Mouse (Mus musculus) heart, postnatal 0 days (tissue): ENCODE results near the gene Sash1. TPM values are rescaled to one million over a fixed set of nuclear protein-coding genes. Genes with fewer than 3 reads are reported as not detected.

Source experiments
- ATAC-seq: fragments of 200-750 bp; cut with Nextera tagmentation; 2 replicates; pipeline ENCODE4 v1.8.0; 2017; ENCODE audit warnings: low read depth, moderate number of reproducible peaks, moderate library complexity; ENCODE audit not compliant: insufficient read depth
- DNase-seq: peaks from one replicate; pipeline ENCODE4 v3.0.0-alpha.2; 2016; ENCODE audit warnings: low spot score
- H3K27ac ChIP-seq: fragments of 300-500 bp; sonication (generic); 2 replicates; pipeline ENCODE4 v1.5.1; 2014; ENCODE audit warnings: low read depth, mild to moderate bottlenecking
- H3K27me3 ChIP-seq: fragments of 300-500 bp; sonication (generic); 2 replicates; pipeline ENCODE4 v1.6.1; 2014; ENCODE audit warnings: low read length, mixed read lengths; ENCODE audit not compliant: control insufficient read depth, insufficient read depth
- H3K36me3 ChIP-seq: fragments of 300-500 bp; sonication (generic); replicated peaks from 2 replicates; pipeline ENCODE4 v1.6.1; 2014; ENCODE audit warnings: low read length, mixed read lengths; ENCODE audit not compliant: control insufficient read depth, insufficient read depth
- H3K4me1 ChIP-seq: fragments of 300-500 bp; sonication (generic); 2 replicates; pipeline ENCODE4 v1.6.1; 2014; ENCODE audit warnings: antibody characterized with exemption; ENCODE audit not compliant: control insufficient read depth, insufficient read depth
- H3K4me2 ChIP-seq: fragments of 300-500 bp; sonication (generic); 2 replicates; pipeline ENCODE4 v1.6.1; 2014; ENCODE audit warnings: low read depth, mild to moderate bottlenecking, low read length, moderate library complexity
- H3K4me3 ChIP-seq: fragments of 300-500 bp; sonication (generic); 2 replicates; pipeline ENCODE4 v1.5.1; 2014; ENCODE audit warnings: low read depth, low read length
- H3K9ac ChIP-seq: fragments of 300-500 bp; sonication (generic); replicated peaks from 2 replicates; pipeline ENCODE4 v1.6.1; 2014; ENCODE audit warnings: low read depth, low read length, mixed read lengths
- H3K9me3 ChIP-seq: fragments of 300-500 bp; sonication (generic); replicated peaks from 2 replicates; pipeline ENCODE4 v1.6.1; 2016; ENCODE audit warnings: low read length; ENCODE audit not compliant: control insufficient read depth
- CTCF ChIP-seq: IDR thresholded peaks from 2 replicates; pipeline ENCODE4 v1.5.1; 2016; ENCODE audit warnings: antibody characterized with exemption, control low read depth, low read depth
- EP300 ChIP-seq: IDR thresholded peaks from 2 replicates; pipeline ENCODE4 v1.6.1; 2016; ENCODE audit warnings: antibody characterized with exemption, low read depth
- WGBS: fragments of 180-500 bp; shearing (Covaris S2); extraction: QIAGEN DNeasy Blood & Tissue Kit; methylation state at CpG from one replicate; pipeline ENCODE4 v1.1.7; 2014; 5-methylcytosine and 5-hydroxymethylcytosine counted together
- polyA plus RNA-seq: library from polyadenylated mRNA; unstranded; fragments of >200 nt; fragmentation: Nextera tagmentation; extraction: Ambion mirVana; gene quantifications from 2 replicates; pipeline ENCODE4 v1.2.1, GENCODE M21; 2015
- total RNA-seq: library from RNA; depleted of rRNA; stranded (reverse); fragments of >200 nt; gene quantifications from 2 replicates; pipeline ENCODE4 v1.2.3, GENCODE M21; 2014; ENCODE audit warnings: low replicate concordance

The Sash1 gene
- total and polyA plus RNA-seq, 2 experiments from 2014 or later, result 3.9 to 18.3 TPM

DNA sequence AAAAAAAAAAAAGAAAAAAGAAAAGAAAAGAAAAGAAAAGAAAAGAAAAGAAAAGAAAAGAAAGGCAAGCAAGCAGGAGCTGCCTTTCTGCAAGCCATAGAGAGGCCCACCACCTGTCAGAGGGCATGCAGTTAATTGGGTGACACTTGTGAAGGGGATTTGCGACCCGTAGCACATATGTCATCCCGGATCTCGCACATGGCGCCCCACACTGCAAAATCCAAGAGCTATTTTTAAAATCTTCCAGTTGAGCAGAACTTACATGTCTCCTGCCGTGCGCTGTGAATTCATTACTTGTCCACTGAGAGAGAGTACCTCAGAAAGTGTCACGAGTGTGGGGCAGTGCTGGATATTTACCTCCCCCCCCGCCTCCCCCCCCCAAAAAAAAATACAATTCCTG lies 60.0 kb downstream of the Sash1 start:
- ATAC-seq, result no peak

DNA sequence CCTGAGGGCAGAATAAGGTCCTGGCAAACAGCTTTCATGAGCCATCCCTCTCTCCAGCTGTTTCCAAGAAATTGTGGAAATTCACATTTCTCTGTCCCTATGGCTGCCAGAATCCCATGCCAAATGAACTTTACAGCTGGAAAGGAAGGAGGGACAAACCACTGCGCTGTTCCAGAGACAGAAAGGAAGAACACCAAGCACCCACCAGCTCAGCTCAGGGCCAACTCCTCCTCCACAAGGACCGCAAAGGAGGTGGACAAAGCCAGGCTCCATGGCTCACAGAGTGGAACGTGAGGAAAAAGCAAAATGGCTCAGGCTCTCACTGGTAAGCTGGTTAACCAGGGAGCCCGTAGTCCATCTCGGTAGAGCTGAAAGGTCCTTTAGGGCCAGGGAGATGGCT lies 67.8 kb downstream of the Sash1 start:
- no peak for ATAC-seq
- Histone ChIP-seq H3K36me3 (no peaks in the 10 kb centered on the region), H3K4me2 (no peak overlapping the region), H3K27me3 (no peaks in the 10 kb centered on the region), H3K9me3 (no peaks in the 10 kb centered on the region), H3K4me1 (peaks cover 9% of the 10 kb centered on the region), H3K27ac (no peak overlapping the region), H3K4me3 (no peak overlapping the region), H3K9ac (no peak overlapping the region)
- no peak for DNase-seq
- TF ChIP-seq EP300 (no peak), CTCF (no peak)
- WGBS, result 71% methylated on average over 5 of the region's 5 CpGs

More for the DNA sequence above, 60.0 kb downstream of the Sash1 start:
- H3K9me3 ChIP-seq, result no peaks in the 10 kb centered on the region
- DNase-seq, result no peak
- no peak overlapping the region for H3K27ac ChIP-seq
- no peak overlapping the region for H3K4me3 ChIP-seq
- no peaks in the 10 kb centered on the region for H3K27me3 ChIP-seq
- H3K9ac ChIP-seq, result no peak overlapping the region
- no peaks in the 10 kb centered on the region for H3K36me3 ChIP-seq
- WGBS, result 54% methylated on average over 9 of the region's 9 CpGs
- no peak overlapping the region for H3K4me2 ChIP-seq
- peaks cover 18% of the 10 kb centered on the region for H3K4me1 ChIP-seq
- TF ChIP-seq CTCF (no peak), EP300 (no peak)

DNA sequence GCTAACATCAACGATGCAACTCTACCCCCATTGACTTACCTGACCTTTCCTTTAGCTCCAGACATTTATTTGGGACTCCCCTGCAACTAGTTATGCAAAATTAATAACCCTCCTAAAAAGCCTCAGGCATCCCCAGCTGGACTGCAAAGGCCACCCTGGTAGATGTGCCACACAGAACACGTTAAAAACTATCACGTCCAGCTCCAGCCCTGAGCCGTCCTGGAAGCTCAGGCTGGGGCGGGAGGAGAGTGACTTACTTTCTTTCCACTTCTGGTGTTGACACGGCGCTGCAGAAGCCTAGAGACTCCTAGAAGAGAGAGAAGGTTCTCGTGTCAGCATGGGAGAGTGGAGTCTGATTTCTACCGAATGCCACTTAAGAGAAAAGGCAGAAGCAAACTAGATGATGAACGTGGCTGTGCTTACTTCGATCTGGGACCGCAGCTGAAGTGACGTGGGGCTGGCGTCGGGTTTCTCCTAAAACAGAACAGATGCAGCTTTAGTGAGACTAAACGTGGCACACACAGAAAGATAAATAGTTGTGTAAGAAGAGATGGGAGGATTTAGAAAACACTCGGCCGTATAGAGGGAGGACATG lies 71.8 kb downstream of the Sash1 start:
- WGBS, result 28% methylated on average over 18 of the region's 18 CpGs
- no peaks in the 10 kb centered on the region for H3K27me3 ChIP-seq
- H3K4me3 ChIP-seq, result no peak overlapping the region
- H3K9me3 ChIP-seq, result no peaks in the 10 kb centered on the region
- TF ChIP-seq EP300 (no peak), CTCF (no peak)
- H3K27ac ChIP-seq, result peak overlapping the region; percentile 61
- DNase-seq, result no peak
- H3K4me1 ChIP-seq, result peaks cover 9% of the 10 kb centered on the region
- H3K36me3 ChIP-seq, result no peaks in the 10 kb centered on the region
- no peak overlapping the region for H3K9ac ChIP-seq
- ATAC-seq, result no peak
- no peak overlapping the region; the same call in 1 of the 2 replicates for H3K4me2 ChIP-seq

DNA sequence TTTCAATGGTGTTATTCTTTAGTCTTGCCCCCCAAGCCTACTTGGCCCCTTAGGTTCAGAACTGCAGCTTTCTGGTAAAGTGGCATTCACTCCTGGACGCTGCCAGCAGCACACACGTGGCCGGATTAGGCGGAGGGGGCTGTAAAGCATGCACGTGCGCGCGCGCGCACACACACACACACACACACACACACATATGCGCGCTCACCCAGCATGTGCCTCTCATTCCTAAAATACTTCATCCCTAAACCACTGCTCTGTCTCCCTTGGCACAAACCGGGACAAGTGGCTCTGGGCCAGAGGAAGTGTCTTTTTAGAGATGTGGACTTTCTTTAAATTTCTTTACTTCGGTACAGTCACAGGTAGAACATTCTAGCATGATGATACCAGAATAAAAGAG lies 72.6 kb downstream of the Sash1 start:
- Histone ChIP-seq H3K27me3 (no peaks in the 10 kb centered on the region), H3K27ac (peak overlapping the region; percentile 48; the same call in 1 of the 2 replicates), H3K9me3 (no peaks in the 10 kb centered on the region), H3K36me3 (no peaks in the 10 kb centered on the region), H3K9ac (no peak overlapping the region), H3K4me3 (no peak overlapping the region), H3K4me2 (peak overlapping the region; percentile 38), H3K4me1 (peaks cover 9% of the 10 kb centered on the region)
- DNase-seq (peak; percentile 69), ATAC-seq (peak; percentile 81)
- 38% methylated on average over 14 of the region's 14 CpGs for WGBS
- TF ChIP-seq CTCF (no peak), EP300 (peak; percentile 70; the same call in 1 of the 2 replicates)

DNA sequence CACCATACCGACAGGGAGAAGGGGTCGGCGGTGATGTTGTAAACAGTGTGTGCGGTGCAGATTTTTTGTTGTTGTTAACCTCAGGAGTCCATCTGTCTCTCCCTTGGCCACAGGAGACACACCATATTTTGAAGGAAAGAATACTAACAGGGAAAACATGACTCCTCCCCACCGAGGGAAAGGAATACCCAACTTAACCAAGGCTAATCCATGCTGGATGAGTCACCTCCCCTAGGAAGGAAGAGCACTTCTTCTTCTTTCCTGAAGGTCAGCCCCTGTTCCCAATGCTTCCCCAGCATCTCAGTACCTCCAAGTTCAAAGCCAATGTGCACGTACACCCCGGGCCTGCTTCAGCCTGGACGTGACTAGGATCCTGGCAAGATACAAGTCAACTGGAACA lies 73.1 kb downstream of the Sash1 start:
- WGBS, result 57% methylated on average over 8 of the region's 8 CpGs
- peak overlapping the region; percentile 48; the same call in 1 of the 2 replicates for H3K27ac ChIP-seq

More for the DNA sequence above, 73.1 kb downstream of the Sash1 start:
- Histone ChIP-seq H3K36me3 (no peaks in the 10 kb centered on the region), H3K4me2 (peak overlapping the region; percentile 38), H3K4me3 (no peak overlapping the region), H3K9ac (no peak overlapping the region), H3K9me3 (no peaks in the 10 kb centered on the region), H3K27me3 (no peaks in the 10 kb centered on the region), H3K4me1 (peaks cover 13% of the 10 kb centered on the region)
- no peak for TF ChIP-seq CTCF
- TF ChIP-seq EP300, result no peak
- peak; percentile 21; the same call in 1 of the 2 replicates for ATAC-seq
- DNase-seq, result no peak
